8 mouse cellular contexts compared by ENCODE assay signal in genomic region chr1:190695589-190695988, GRCm38 (mm10).
DNase-seq lines count a peak whose midpoint lies in the region; ATAC-seq and TF ChIP-seq lines count a peak whose summit lies in the region.

No protein-coding gene starts in this region.

- no peak overlapping the region for H3K27ac ChIP-seq in hindbrain, postnatal 0 days
- no peak overlapping the region for H3K27ac ChIP-seq in hindbrain, embryonic 16.5 days (ENCODE audit: low read depth, low read length)
- no peak overlapping the region for H3K27ac ChIP-seq in ES-Bruce4 (ENCODE audit: insufficient read depth, low read length)
- H3K27ac ChIP-seq in forebrain, embryonic 14.5 days (ENCODE audit: low read depth, low read length): no peak overlapping the region
- H3K27ac ChIP-seq in olfactory bulb, adult 2 months (ENCODE audit: insufficient read depth, low read depth, low read length): no peak overlapping the region

- H3K9ac ChIP-seq in hindbrain, postnatal 0 days (replicated peaks; ENCODE audit: low read length): no peak overlapping the region
- H3K9ac ChIP-seq in hindbrain, embryonic 16.5 days (ENCODE audit: low read depth, low read length): no peak overlapping the region
- H3K9ac ChIP-seq in ES-Bruce4 (ENCODE audit: low read depth, poor library complexity, severe bottlenecking): no peak overlapping the region
- no peak overlapping the region for H3K9ac ChIP-seq in forebrain, embryonic 14.5 days (ENCODE audit: low read length)

- TF ChIP-seq EP300 in ES-Bruce4 (IDR thresholded peaks at IDR 0.05; ENCODE audit: insufficient read depth, low read depth, low read length): no peak

- no peaks in the 10 kb centered on the region for H3K36me3 ChIP-seq in hindbrain, postnatal 0 days (ENCODE audit: insufficient read depth, low read length)
- H3K36me3 ChIP-seq in hindbrain, embryonic 16.5 days (ENCODE audit: control insufficient read depth, insufficient read depth, low read length): no peaks in the 10 kb centered on the region
- H3K36me3 ChIP-seq in ES-Bruce4 (ENCODE audit: control insufficient read depth, insufficient read depth, low read length, poor library complexity, severe bottlenecking): no peaks in the 10 kb centered on the region
- no peaks in the 10 kb centered on the region for H3K36me3 ChIP-seq in forebrain, embryonic 14.5 days (ENCODE audit: control insufficient read depth, insufficient read depth, low read length)

- peak; percentile 78 for DNase-seq in hindbrain, postnatal 0 days (ENCODE audit: low spot score)
- DNase-seq in adrenal gland, postnatal 25 days: peak; percentile 74
- peak; percentile 69 for DNase-seq in forebrain, embryonic 14.5 days (ENCODE audit: low spot score)
- DNase-seq in layer of hippocampus, postnatal 36 days: peak; percentile 61 to 65

- no peaks in the 10 kb centered on the region for H3K4me1 ChIP-seq in hindbrain, postnatal 0 days (ENCODE audit: insufficient read depth, low read length)
- peaks cover 1% of the 10 kb centered on the region for H3K4me1 ChIP-seq in hindbrain, embryonic 16.5 days (ENCODE audit: control insufficient read depth, insufficient read depth, low read depth, low read length)
- H3K4me1 ChIP-seq in ES-Bruce4 (ENCODE audit: control insufficient read depth, insufficient read depth, low read length): no peaks in the 10 kb centered on the region
- peaks cover 4% of the 10 kb centered on the region; the same call in 1 of the 2 replicates for H3K4me1 ChIP-seq in forebrain, embryonic 14.5 days (ENCODE audit: control insufficient read depth, insufficient read depth, low read length)
- no peaks in the 10 kb centered on the region for H3K4me1 ChIP-seq in olfactory bulb, adult 2 months (ENCODE audit: control insufficient read depth, insufficient read depth, low read length)

- ATAC-seq in hindbrain, postnatal 0 days: peak; percentile 43; the same call in 1 of the 2 replicates
- ATAC-seq in hindbrain, embryonic 16.5 days: no peak
- ATAC-seq in forebrain, embryonic 14.5 days: 0 out of 2 replicates have a peak, but pooled peaks have one; percentile 18
- ATAC-seq in inflammation-experienced regulatory T-cells, adult 6 months: no peak

- no peak overlapping the region for H3K4me2 ChIP-seq in hindbrain, postnatal 0 days (ENCODE audit: low read depth, low read length)
- no peak overlapping the region for H3K4me2 ChIP-seq in hindbrain, embryonic 16.5 days (ENCODE audit: low read length)
- H3K4me2 ChIP-seq in forebrain, embryonic 14.5 days (ENCODE audit: low read length): no peak overlapping the region

- 73% methylated on average over 11 of the region's 11 CpGs for WGBS in hindbrain, postnatal 0 days
- WGBS in hindbrain, embryonic 16.5 days: 72% methylated on average over 11 of the region's 11 CpGs
- WGBS in forebrain, embryonic 14.5 days: 69% methylated on average over 11 of the region's 11 CpGs
- 79% methylated on average over 11 of the region's 11 CpGs for WGBS in olfactory bulb, adult 2 months

- peak; percentile 65 for TF ChIP-seq CTCF in hindbrain, postnatal 0 days (IDR thresholded peaks at IDR 0.05; ENCODE audit: low read depth)
- TF ChIP-seq CTCF in ES-Bruce4 (IDR thresholded peaks at IDR 0.05; ENCODE audit: low read depth, low read length): peak; percentile 27
- TF ChIP-seq CTCF in olfactory bulb, adult 2 months (IDR thresholded peaks at IDR 0.05; ENCODE audit: insufficient read depth, low read depth, low read length): 0 out of 2 replicates have a peak, but pooled peaks have one; percentile 28

- no peaks in the 10 kb centered on the region for H3K27me3 ChIP-seq in hindbrain, postnatal 0 days (ENCODE audit: insufficient read depth, low read length)
- no peaks in the 10 kb centered on the region for H3K27me3 ChIP-seq in hindbrain, embryonic 16.5 days (replicated peaks; ENCODE audit: control insufficient read depth, insufficient read depth, low read length)
- no peaks in the 10 kb centered on the region for H3K27me3 ChIP-seq in ES-Bruce4 (ENCODE audit: control insufficient read depth, insufficient read depth, low read length, poor library complexity, severe bottlenecking)
- H3K27me3 ChIP-seq in forebrain, embryonic 14.5 days (replicated peaks; ENCODE audit: control insufficient read depth, insufficient read depth, low read length): no peaks in the 10 kb centered on the region

- no peak for TF ChIP-seq POLR2A in ES-Bruce4 (IDR thresholded peaks at IDR 0.05; ENCODE audit: insufficient read depth, low read length)
- no peak for TF ChIP-seq POLR2A in olfactory bulb, adult 2 months (IDR thresholded peaks at IDR 0.05; ENCODE audit: insufficient read depth, low read depth, low read length)

- no peaks in the 10 kb centered on the region for H3K9me3 ChIP-seq in hindbrain, postnatal 0 days (ENCODE audit: low read length)
- H3K9me3 ChIP-seq in hindbrain, embryonic 16.5 days (ENCODE audit: control insufficient read depth, low read length): no peaks in the 10 kb centered on the region
- H3K9me3 ChIP-seq in ES-Bruce4 (replicated peaks; ENCODE audit: control insufficient read depth, insufficient read depth, low read length, poor library complexity, severe bottlenecking): no peaks in the 10 kb centered on the region
- H3K9me3 ChIP-seq in forebrain, embryonic 14.5 days (replicated peaks; ENCODE audit: control insufficient read depth, low read length): no peaks in the 10 kb centered on the region

- no peak overlapping the region for H3K4me3 ChIP-seq in hindbrain, postnatal 0 days (ENCODE audit: low read length)
- no peak overlapping the region for H3K4me3 ChIP-seq in hindbrain, embryonic 16.5 days (ENCODE audit: low read length)
- no peak overlapping the region for H3K4me3 ChIP-seq in ES-Bruce4 (ENCODE audit: low read depth, low read length)
- no peak overlapping the region for H3K4me3 ChIP-seq in forebrain, embryonic 14.5 days (ENCODE audit: low read depth, low read length)
- no peak overlapping the region for H3K4me3 ChIP-seq in olfactory bulb, adult 2 months (ENCODE audit: insufficient read depth, low read depth, low read length)

Comparison
In these comparisons a context has a peak if more than half of its experiments do, and no peak if none do; other contexts are left out.
1. ATAC-seq: peak in hindbrain, postnatal 0 days (single experiment) and forebrain, embryonic 14.5 days (single experiment); none in hindbrain, embryonic 16.5 days (single experiment) and inflammation-experienced regulatory T-cells, adult 6 months (single experiment).
2. Peak in every context shown above with its lines, with median percentiles within 50 percentile points of each other: DNase-seq and CTCF ChIP-seq.